Mouse (Mus musculus) heart, postnatal 14 days (tissue): Measurements from ENCODE around the gene Ifrd1. TPM values are rescaled to one million over a fixed set of nuclear protein-coding genes. Genes with fewer than 3 reads are reported as not detected.

Experiments
- DNase-seq, 2 experiments: peaks; one replicate each; pipeline ENCODE4 v3.0.0; 2021 to 2022
- intact Hi-C: fragments of 180-260 bp; cut with DNase I; formaldehyde crosslinking; loops from one replicate; pipeline ENCODE4 v1.15.1; 2025
- total RNA-seq, 2 experiments: library from RNA; stranded (reverse); gene quantifications; 2 replicates each; pipeline ENCODE4 v1.2.3; 2021

Gene Ifrd1
- total RNA-seq, 2 experiments from 2014 or later = 99.6 to 111 TPM

DNA sequence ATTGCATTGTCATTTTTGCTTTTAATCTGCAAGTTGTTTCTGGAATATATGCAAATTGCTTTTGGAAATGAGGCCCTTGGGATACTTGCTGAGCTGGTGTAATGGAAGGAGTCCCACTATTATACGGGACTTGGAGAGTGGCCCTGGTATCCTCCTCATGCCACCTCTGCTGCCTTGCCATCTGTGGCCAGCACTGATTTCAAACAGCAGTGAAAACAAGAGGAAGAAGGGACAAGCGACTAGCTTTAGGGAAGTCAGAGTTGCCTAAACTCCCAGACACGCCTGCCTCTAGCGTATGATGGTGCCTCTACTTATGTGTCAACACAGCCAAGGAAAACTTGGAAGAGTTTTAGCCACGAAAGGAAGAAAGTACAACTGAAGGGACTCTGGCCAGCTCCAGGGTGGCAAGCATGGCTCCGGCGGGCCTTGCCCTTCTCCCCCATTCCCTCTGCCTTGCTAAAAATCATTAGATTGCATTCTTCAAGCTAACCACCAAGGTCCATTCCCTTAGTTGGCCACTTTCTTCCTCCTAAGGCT, 2.8 kb downstream of the Ifrd1 start:
- DNase-seq = no peak
- intact Hi-C loops = loop anchor here (2.0 kb wide), 1 partner anchor 21 kb away; no protein-coding TSS in a partner anchor

- DNase-seq = no peak
- intact Hi-C loops = loop anchor here (2.0 kb wide), 1 partner anchor 20 kb away; no protein-coding TSS in a partner anchor
Observed at GRCm38 (mm10) chr12:40244926-40245325, 3.4 kb downstream of the Ifrd1 start.

DNA sequence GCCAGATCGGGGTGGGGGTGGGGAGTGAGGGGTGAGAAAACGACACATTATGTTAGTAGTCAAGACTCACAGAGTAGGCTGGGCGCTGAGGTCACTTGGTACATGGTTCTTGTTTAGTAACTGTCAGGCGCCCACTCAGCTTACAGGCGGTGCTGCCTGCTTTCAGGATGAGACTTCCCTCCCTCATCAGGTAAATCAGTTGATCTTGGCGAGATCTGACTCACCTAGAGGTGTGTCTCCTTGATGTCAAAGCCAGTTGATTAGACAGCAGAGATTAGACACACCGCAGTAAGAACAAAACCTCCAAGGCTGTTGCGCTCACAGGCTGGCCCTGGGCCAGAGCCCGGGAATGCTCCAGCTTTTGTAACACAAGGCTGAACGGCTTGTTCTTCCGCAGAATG, 4.5 kb downstream of the Ifrd1 start:
- intact Hi-C loops = loop anchor here (2.0 kb wide), 1 partner anchor 19 kb away; no protein-coding TSS in a partner anchor
- peak; percentile 72 to 76 for DNase-seq

DNA sequence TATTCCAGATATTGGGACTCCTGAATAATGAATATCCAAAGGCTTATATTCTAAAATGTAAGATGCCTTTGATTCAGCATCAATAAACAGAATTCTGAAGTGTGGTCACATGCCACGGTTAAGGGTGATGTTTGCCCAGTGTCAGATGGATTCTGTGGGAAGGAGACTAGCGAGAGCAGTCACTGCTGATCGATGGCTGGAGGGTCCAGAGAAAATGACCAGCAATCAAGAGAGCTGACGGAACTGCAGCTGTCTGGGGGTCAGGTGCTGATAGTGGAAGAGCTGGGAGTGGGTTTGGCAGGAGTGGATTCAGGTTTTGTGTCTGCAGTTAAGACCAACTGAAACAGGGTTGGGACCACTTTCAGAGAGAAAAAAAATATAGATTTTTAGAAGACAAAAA, 5.1 kb downstream of the Ifrd1 start:
- no peak for DNase-seq
- intact Hi-C loops = no loop called here

GRCm38 (mm10) chr12:40239161-40239560, 9.1 kb downstream of the Ifrd1 start:
- intact Hi-C loops = no loop called here
- no peak for DNase-seq

DNA sequence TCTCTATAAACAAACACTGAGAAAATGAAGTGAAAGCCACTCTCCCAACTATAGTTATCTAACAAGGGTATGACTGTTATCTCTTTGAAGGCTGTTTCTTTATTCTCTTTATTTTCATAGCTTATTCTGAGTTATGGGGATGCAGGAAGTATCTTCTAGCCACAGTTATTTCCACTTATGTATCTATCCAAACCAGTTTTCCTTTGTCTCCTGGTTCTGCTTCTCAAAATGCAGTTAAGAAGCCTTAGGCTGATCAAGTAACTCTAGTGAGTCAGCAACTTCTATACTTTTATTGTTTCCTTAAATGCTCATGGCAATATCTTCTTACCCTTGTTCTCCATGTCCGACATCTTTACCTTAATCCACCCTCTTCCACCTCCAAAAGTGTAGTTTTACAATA, 16.1 kb downstream of the Ifrd1 start:
- no peak for DNase-seq
- intact Hi-C loops = no loop called here

DNA sequence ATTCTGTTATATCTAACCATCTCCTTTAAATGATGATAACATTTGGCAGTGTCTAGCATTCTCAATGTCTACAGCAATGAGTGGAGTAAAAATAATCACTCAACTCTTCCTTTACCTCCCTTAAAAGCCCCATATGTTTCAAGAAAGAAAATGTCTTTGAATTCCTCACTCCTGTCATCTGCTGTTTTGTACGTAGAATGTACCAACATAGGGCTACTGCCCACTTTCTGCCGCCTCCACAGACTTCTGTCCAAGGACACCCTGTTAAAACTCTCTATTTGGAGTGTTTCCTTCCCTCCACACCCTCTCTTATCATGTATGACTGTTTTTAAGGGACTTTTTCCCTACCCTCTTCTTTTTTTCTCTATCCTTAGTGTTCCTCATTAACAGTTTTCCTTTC, 16.7 kb downstream of the Ifrd1 start:
- DNase-seq = no peak
- intact Hi-C loops = no loop called here

GRCm38 (mm10) chr12:40224171-40224880, 24.0 kb downstream of the Ifrd1 start:
- DNase-seq = no peak
- intact Hi-C loops = loop anchor here (2.0 kb wide), 1 partner anchor 20 kb away; no protein-coding TSS in a partner anchor

GRCm38 (mm10) chr12:40223676-40224075, 24.6 kb downstream of the Ifrd1 start:
- DNase-seq = peak in 1 of 2 experiments; percentile 8
- intact Hi-C loops = loop anchor here (2.0 kb wide), 1 partner anchor 21 kb away; no protein-coding TSS in a partner anchor

- intact Hi-C loops = no loop called here
- DNase-seq = peak; percentile 99
Observed at GRCm38 (mm10) chr12:40223082-40223619, 25.2 kb downstream of the Ifrd1 start.

GRCm38 (mm10) chr12:40222251-40223081, 25.8 kb downstream of the Ifrd1 start:
- intact Hi-C loops = no loop called here

DNA sequence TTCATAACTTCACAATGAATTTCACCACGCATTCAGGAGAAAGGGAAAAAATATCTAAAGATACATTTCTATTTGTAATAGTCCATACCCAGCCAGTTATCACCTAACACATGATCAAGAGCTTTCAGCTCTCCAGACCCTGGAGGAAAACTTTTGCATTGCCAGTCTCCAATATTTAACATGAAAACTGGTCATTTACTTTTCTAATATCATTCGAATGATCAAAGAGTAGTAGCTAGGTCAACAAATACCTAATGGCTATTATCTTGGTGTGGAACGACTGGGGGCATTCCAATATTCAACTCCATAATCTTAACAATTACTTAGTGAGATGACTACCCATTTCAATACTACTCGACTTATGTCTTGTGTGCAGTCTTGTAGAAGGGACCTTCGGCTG, 26.7 kb downstream of the Ifrd1 start:
- intact Hi-C loops = no loop called here

More at GRCm38 (mm10) chr12:40222251-40223081, 25.8 kb downstream of the Ifrd1 start:
- DNase-seq = peak; percentile 94 to 95

DNA sequence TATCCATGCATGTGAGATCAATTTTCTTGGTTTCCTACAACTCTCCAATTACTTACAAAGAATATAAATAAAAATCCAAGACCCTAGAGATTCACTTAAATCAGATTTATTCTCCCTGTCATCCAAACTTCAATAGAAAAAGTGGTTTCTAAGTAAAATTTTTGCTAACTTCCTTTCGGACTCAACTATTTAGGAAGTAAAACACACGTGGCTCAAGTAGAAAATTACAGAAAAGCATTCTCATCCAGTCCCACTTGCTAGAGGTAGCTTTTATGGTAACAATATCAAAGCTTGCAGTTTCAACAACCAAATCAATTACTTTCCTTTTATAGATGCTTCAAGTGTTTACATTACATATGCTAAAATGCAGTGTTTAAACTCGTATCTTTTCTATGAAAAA, 27.4 kb downstream of the Ifrd1 start:
- intact Hi-C loops = no loop called here

More for the DNA sequence above, 26.7 kb downstream of the Ifrd1 start:
- no peak for DNase-seq

DNA sequence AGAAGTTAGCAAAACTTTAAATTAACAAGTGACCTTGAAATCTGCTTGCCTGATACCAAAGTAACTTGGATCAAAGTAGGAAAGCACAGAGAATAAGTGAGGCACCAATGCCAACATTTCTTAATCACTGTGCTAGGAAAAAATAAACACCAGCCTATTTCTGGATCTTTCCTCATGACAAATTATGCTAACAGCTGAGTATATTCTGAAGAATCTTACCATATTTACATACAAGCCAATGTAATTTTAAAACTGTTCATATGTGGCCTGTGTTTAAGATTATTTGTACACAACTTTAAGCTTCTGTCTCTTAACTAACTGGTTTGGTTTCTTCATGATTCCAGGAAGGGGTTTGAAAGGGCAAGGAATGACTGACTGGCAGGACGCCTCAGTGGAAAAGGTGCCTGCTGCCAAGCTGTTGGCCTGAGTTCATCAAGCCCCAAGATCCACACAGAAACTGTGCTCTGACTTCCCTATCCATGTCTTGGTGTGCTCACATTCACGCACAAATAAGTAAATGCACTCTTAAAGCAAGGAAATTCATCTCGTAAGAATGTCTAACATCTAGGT, 28.2 kb downstream of the Ifrd1 start:
- intact Hi-C loops = no loop called here
- peak; percentile 48 to 53 for DNase-seq

More for the DNA sequence above, 27.4 kb downstream of the Ifrd1 start:
- DNase-seq = no peak

DNA sequence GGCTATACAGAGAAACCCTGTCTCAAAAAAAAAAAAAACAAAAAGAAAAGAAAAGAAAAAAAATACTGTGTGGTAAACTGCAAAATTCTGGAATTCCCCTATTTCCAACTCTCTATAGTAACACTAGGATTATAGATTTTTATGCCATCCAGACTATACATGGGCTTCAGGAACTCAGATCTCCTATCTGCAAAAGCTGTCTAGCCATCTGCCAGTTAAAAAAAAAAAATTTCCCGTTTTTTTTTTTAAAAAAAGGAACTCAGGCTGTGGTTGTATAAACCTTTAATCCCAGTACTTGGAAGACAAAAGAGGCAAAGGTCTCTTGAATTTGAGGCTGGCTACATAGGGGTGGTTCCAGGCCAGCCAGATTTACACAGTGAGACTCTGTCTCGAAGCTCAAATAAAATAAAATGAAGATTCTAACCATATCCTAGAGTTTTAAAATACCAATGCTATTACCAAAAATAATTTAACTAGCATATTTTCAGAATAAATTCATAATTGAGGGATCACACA, 29.8 kb downstream of the Ifrd1 start:
- no peak for DNase-seq
- intact Hi-C loops = loop anchor here (2.0 kb wide), 1 partner anchor 14 kb away; no protein-coding TSS in a partner anchor

GRCm38 (mm10) chr12:40217776-40218175, 30.5 kb downstream of the Ifrd1 start:
- no peak for DNase-seq
- intact Hi-C loops = loop anchor here (2.0 kb wide), 1 partner anchor 13 kb away; no protein-coding TSS in a partner anchor

GRCm38 (mm10) chr12:40214888-40215876, 33.1 kb downstream of the Ifrd1 start:
- intact Hi-C loops = no loop called here
- no peak for DNase-seq

DNA sequence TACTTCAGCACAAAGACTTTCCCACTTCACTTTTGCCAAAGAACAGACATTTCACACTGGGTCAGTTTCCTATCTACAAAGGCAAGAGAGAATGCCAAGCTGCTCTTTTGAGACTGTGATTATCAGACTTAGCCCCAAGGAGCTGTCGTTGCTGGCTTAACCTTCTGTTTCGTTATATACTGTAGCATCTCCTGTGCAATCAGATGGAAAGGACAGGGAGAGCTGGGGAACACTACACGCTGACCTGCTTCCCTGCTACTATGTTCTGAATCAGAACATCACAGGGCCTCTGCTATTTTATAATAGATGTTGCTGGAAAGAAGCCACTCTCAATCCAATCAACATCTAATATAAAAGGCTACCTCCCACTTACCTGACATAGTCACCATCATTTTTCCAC, 39.3 kb downstream of the Ifrd1 start:
- intact Hi-C loops = no loop called here
- no peak for DNase-seq

- no peak for DNase-seq
- intact Hi-C loops = no loop called here
Observed at GRCm38 (mm10) chr12:40207909-40208308, 40.4 kb downstream of the Ifrd1 start.
